Mouse (Mus musculus): ENCODE measurements around the gene Ldlrad3.

Ldlrad3 gene

DNA sequence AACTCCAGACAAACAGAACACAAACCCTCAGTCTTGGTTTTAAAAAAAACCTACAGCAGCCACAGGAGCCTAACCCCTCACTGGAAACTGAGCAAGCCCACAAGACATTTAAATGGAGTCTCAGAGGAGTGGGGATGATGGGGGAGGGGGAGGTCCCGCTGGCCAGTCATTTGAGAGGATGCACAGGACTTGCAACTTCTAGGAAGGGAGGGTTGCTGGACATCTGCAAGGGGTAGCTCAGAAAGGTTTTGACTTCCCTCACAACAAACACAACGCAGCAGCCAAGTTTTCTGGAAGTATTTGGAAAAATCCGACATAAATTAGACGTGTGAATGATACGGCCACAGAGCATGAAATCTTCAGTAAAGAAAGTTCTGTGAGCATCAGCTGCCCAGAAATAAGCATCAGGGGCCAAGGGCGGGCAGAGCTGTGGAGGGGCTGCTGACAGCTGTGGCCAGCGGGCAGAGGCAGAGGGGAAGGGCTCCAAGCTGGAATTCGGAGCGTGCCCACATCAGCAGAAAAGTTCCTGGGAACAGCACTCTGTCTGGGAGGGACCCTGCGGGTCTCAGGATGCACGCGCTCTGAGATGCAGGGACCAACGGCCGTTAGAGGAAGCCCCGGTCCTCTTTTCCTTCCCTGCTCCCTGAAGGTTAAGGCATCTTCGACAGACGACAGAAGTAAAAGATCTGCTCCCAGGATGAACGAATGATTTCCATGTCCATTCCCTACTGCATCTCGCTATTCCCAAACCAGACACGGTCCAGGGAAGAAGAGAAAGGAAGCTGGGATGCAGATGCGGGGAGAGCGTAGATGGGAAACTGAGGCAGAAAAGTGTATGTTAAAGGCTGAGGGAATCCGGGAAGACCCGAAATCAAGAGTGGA lies 875 bp downstream of the Ldlrad3 start:
- DNase-seq (ENCODE audit: low spot score in 2 of 2), result peak; percentile 37 to 38

DNA sequence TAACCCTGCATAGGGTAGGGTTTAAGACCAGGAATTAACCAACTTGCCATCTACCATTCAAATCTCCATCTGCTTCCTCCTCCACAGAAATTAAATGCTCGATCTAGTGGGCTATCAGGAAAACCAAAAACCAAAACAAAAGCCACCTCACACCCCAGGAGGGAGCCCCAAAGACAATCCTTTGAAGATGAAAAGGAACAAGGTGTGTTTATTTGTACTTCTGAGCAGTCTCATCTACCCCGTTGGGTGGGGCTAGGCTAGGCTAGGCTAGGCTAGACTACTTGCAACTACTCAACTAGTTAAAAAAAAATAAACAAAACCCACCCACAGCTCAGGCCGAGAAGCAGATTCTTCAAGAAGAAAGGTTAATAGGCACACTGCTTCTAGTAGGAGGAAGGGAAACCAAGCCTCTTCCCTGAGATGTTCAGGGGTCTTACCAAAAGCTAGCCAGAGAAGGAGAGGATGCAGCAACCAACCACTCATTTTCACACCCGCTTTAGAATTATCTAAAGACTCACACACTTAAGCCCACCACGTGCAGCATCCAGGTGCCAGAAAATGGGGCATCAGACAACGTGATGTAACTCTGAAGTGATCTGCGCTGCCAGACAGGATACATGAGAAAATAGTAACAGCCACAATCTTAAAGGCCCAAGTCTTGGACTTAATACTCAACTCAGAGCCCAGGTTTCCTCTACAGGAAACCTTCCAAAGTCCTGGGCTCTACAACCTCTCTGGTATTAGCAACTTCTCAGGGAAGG lies 2.3 kb downstream of the Ldlrad3 start:
- DNase-seq (ENCODE audit: low spot score in 2 of 2), result no peak

DNA sequence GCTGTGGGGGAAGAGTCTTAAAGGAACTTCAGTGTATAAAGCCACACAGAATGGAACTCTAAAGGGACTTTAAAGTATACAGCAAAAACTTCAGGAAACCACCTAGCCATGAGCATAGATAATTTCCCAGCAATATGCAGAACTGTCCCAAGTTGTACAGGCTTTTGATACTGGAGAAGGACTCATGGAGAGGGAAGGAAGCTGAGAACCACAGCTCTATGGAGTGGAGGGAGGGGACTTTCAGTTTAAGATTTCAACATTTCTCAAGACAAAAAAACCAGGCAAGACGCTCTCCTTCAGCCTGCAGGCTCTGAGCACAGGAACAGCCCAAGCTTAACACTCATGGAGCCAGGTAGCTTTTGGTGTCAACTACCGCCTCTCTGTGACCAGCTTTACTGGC lies 4.7 kb downstream of the Ldlrad3 start:
- no peak for DNase-seq (ENCODE audit: low spot score in 2 of 2)

DNA sequence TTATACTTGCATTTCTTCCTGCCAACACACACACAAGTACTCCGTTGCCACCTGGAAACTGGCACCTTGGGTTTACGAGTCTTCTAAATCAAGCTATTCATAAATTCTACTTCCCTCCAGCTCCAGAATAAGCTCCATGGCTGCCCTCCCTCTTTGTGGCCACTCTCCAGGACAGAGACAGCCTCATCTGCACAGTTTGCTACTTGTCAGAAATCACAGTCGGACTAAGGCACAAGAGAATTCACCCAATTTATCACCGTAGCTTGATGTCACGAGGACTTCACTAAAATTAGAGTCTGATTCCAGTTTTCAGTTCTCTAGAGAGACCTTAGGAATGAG lies 9.8 kb downstream of the Ldlrad3 start:
- DNase-seq (ENCODE audit: low spot score in 2 of 2), result no peak

DNA sequence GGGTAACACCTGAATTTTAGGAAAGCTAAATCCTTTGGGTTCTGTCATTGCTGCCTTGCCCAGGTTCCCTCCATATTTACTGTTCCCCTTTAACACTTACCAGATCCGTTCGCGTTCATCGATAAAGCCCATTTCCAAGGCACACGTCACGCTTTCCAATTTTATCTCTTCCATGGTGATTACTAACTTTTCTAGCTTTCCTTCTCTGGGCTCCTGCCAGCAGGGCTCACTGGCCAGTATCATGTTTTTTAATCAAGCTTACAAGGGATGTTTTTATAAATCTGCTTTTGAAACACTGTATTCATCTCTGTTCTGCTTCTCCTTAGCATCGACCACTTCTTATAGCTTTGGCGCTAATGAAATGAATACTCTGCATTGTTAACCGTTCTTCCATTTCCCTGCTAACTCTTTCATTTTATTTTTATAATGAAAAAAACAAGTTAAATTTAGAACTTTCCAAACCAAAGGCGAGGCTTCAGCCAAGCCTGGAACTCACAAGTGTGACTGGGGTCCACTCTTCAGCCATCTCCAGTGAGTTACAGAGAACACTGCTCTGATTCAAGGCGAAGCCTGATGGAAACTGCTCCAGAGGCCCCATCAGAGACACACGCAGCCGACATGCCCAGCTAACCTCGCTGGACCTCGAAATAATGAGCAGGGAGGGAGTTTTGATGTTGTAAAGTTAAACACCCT lies 10.3 kb downstream of the Ldlrad3 start:
- peak; percentile 54 to 57 for DNase-seq (ENCODE audit: low spot score in 2 of 2)

DNA sequence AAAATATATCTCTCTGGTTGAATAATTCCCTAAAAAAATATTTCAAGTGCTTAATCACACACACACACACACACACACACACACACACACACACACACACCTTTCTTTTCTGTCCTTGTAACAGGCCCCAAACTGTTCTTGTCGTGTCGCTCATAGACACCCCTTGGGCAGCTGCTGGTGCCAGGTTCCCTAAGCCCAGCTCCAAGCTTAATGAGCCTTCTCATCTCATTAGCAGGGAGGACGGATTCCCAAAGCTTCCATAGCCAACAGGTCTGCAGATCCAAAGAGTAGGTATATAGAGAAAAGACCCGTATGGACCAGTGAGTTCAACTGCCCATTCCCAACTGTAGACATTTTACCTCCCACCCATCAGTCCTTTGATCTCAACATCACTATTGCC lies 13.7 kb downstream of the Ldlrad3 start:
- no peak for DNase-seq (ENCODE audit: low spot score in 2 of 2)

DNA sequence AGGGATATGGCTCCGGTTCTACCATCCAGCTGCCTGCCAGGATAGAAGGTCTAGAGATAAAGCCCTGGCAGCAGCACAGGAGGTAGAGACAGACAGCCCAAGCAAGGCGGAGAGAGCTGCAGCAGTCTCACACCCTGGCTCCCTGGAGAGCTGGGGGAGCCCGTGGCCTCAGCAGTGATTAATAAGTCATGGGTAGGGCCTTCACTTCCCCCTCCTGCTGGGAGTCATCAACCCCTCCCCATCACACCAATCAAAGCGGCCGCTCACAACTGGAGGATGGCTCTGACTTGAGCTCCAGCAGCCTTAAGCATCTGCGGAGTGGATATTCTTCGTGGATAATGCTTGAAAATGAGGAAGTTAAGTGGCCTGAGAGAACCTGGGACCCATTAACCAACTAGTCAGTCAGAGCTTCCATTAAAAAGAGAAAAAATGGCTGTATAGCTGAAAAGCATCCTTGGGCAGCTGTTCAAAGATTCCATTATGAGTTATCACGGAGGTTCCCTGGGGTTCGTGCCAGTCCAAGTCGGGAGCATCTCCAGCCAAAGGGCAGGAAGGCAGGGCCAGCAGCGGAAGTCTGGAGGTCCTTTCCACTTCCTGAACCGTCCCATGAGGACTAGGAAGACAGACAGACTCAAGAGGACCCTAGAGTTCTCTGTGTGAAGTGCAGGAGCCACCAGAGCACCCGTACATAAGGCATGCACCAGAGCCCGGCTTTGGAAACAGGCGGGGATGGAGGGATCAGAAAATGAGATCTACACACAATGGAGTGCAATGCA lies 19.4 kb downstream of the Ldlrad3 start:
- no peak for DNase-seq (ENCODE audit: low spot score in 2 of 2)

DNA sequence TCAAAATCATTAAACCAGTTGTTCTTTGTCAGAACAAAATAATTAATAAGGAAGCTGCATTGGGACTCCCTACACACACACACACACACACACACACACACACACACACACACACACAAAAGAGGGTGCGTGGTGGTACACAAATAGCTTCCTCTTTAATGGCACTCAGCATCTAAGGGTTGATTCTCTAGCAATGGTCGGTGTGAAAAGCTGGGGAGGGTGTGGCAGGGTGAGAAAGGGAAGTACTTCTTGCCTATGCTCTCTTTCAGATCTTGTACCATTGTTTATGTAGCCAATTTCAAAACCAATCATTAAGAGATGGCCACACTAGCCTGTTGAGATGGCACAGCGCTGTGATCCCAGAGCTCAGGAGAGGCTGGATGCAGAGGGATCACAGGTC lies 23.1 kb downstream of the Ldlrad3 start:
- no peak for DNase-seq (ENCODE audit: low spot score in 2 of 2)

DNA sequence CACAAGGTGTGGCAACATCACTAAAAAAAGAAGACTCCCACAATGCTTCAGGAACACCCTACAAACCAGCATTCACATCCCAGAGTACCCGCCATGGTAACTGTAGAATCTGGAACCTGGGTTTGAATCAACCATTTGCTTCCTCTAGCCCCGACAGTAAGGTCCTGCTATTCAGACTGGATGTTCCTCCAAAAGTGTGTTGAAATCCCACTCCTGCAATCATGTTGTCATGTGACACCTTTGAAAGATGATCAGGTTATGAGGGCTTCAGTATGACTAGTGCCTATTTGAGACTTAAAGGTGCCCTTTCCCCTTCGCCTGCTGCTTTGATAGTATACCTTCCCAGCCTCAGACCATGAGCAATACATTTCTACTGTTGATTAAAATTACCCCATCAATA lies 28.6 kb downstream of the Ldlrad3 start:
- no peak for DNase-seq (ENCODE audit: low spot score in 2 of 2)

DNA sequence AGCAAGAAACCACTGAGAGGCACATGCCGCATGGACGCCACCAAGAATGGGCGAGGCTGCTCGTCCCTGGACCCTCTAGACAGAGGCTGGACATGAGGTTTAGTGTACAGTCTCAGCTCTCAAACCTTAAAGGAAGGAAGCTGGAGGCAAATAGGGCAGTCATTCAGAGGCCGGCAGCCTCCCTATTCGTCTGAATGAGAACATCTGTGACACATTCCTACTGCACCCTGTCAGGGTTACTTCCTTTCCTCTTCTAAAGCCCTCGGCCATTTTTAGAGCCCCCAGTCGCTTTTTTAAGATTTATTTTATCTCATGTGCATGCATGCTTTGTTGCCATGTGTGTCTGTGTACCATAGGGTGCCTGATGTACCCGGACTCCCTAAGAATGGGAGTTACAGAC lies 29.2 kb downstream of the Ldlrad3 start:
- DNase-seq (ENCODE audit: low spot score in 2 of 2), result no peak

DNA sequence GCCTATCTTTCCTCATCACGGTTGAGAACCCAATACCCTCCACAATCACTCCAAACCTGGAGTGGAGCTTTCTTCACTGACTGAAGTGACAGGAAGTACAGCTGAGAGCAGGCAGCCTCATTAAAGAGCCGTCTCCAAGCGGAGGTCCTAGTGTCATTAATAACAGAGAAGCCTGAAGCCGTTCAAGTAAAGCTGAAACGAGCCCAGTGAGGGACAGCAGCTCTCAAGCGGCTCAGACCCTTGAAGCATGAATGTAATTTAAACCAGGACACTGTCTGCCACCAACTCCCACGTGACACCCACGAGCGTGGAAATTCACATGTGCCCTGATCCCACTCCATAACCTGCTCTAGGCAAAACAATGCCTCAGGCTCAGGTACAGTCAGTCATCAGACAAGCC lies 29.7 kb downstream of the Ldlrad3 start:
- DNase-seq (ENCODE audit: low spot score in 2 of 2), result no peak

DNA sequence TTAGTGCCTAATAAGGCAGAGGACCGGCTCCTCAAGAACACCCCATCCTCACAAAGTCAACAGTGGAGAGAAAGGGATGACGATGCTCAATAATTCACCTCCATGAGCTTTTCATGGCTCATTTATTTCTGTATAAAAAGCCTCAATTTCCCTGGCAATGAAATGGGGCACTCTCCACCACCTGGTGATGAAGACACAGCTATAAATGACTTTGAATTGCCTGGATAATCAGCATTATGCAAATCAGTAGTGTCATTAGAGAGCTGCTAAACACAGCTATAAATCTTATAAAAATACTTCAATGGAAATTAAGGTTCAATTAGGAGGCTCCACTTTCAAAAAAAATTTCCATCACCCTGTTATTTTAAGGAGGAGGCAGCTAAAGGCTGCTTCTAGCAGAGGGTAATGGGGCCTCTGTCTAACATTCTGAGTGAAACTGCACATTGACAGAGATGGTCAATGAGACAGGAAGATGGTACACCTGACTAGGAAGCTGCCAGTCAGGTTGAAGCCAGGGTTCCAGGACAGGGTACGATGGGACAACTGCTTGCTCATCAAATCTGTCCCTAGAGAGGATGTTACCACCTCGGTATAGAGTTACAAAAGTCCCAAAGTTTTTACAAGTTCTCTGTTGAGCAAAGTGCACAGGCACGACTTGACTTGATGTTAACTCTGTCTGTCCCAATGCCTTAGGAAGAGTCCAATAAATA lies 30.7 kb downstream of the Ldlrad3 start:
- DNase-seq (ENCODE audit: low spot score in 2 of 2), result no peak

DNA sequence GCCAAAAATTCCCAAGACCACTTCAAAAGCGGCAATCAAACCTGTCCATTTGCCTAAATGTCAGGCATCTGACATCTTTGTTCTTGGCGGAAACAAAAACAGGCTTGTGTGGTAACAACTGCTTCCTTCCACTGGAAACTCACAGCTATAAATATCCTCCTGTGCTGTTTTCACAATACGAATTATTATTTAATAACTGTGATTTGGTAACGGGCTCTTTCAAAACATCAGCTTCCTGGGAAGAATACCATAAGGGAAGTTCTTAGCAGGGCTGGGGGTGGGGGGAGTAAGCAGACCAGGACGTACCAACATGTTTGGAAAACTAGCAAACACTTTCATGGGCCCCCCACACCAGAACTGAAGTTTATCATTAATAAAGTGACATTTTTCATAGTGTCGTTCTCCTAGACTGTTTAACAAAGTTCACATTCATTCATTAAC lies 31.4 kb downstream of the Ldlrad3 start:
- no peak for DNase-seq (ENCODE audit: low spot score in 2 of 2)

DNA sequence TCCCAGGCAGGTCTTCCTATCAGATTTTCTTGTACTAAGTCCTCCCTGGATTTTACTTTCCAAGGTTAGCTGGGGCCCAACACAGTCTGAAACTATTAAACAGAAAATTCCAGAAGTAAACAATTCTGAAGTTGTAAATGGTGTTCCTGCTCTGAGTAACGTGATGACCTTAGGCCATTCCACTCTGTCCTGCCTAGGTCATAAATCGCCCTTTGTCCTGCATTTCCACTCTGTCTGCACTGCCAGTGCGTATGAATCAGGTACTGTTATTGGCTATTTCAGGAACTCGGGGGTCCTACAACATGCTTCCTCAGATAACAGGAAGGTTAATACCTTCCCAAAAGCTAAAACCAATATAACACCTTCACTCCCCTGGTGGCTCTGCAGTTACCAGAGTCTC lies 31.9 kb downstream of the Ldlrad3 start:
- no peak for DNase-seq (ENCODE audit: low spot score in 2 of 2)

DNA sequence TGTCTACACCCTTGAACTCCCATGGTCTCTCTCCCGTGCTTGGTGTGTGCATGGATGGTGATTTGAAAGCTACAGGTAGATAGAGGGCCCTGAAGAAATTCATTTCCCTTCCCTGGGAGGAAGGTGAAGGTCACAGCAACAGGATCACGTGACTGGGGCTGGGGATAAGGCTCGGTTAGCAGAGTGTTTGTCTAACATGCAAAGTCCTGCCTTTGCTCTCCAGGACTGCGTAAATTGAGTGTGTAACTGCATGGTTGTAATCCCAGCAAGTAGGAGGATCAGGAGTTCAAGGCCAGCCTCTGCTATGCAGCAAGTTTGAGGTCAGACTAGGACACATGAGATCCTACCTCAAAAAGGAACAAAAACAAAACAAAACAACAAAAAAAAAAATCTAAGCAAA lies 32.7 kb downstream of the Ldlrad3 start:
- DNase-seq (ENCODE audit: low spot score in 2 of 2), result no peak

DNA sequence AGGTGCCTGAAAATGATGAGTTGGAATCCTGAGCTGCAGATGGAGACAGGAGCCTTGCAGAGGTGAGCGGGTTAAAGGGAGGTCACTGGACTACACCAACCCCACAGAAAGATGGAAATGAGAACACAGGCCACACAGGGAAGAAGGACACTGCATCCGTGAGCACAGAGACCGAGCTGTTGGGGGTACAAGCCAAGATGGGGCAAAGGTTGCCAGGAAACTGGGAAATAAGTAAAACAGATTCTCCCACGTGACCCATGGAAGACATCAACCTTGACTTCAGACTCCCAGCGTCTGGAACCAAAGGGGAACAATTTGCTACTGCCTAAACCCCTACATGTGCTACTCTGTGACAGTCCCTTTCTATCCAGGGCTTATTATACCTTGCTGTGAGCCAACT lies 33.3 kb downstream of the Ldlrad3 start:
- DNase-seq (ENCODE audit: low spot score in 2 of 2), result no peak

DNA sequence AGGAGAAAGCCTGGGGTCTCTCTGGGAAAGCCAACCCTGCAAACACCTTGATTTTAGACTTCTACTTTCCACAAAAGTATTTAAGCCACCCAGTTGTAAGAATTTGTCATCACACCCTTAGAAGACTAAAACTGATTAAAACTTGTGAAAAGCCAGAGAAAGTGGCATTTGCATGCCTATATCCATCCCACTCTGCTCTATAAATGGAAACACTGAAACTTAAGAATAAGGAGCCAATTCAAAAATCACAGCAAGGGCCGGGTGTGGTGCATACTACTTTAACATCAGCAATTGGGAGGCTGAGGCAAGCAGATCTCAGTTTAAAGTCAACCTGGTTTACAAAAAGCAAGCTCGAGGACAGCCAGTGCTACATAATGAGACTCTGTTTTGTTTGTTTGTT lies 37.1 kb downstream of the Ldlrad3 start:
- DNase-seq (ENCODE audit: low spot score in 2 of 2), result no peak

DNA sequence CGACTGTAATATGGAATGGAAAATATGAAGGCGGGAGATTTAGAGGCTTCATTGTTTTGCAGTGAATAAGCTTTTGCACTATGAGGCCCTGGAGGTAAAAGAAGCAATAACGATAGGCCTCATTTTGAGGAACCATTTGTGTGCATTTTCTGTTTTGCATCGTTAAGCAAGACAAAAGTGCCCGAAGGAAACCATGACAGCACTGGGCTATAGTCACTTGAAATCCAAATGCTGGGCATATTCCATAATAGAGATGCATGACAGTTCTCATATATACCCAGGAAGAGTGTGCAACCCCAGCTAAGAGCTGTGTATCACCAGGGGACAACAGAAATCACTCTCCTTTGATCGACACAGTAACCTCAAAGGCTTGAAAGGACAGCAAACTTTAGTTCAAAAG lies 38.1 kb downstream of the Ldlrad3 start:
- DNase-seq (ENCODE audit: low spot score in 2 of 2), result no peak

DNA sequence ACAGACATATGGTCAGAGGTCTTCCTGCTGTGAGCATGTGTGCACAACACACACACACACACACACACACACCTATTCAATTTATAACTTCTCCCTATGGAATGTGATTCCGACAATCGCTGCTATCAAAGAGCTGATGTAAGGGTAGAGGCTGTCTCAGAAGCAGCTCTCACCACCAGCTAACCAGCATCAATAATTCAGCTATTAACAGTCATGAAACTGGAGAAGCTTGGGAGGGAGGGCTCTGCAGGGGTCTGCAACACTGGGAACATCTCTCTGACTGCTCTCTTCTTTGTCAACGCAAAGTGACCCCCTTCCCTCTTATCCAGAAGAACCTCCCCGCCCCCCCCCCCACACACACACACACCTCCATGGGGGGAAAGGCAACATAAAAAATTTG lies 38.6 kb downstream of the Ldlrad3 start:
- no peak for DNase-seq (ENCODE audit: low spot score in 2 of 2)

DNA sequence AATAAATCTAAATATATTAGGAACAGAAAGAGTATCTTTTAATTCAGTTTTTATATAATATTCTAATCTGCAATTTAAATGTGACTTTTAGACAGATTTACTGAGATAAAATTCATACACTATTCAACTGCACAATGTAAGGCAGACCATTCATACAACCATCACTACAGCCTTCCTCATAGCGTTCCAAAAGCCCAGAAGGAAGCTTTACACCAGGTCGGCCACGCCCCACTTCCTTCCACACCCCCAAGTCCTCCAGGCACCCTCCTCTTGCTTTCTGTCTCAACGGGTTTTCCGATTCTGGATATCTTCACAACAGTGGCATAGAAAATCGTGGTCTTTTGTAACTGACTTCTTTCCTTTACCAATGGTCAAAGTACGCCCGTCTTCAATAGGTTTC lies 39.8 kb downstream of the Ldlrad3 start:
- DNase-seq (ENCODE audit: low spot score in 2 of 2), result no peak

DNA sequence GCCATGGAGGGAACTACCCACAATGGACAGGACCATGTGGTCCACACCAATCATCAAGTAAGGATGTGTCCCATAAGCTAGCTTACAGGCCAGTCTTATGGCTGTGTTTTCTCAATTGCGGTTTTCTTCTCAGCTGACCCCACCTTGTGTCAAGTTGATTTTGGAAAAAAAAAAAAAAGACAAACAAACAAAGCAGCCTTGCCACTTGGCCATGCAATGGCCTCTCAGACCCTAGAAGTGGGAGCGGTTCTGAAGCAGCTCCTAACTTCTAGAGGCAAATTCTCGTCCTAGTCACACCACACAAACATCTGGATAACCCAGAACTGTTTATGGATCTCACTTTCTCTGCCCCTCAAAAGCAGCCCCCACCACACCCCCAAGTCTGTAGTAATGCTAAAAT lies 41.1 kb downstream of the Ldlrad3 start:
- no peak for DNase-seq (ENCODE audit: low spot score in 2 of 2)

Measured in right cerebral cortex, postnatal 10 days (tissue).